Mouse (Mus musculus) kidney, adult 2 months (tissue): ENCODE data around the gene Tcf25. TPM values are rescaled to one million over a fixed set of nuclear protein-coding genes. Genes with fewer than 3 reads are reported as not detected.
"Not testable (repeated sequence)": the region's sequence is repeated elsewhere in the genome, so short reads cannot be mapped to it uniquely, and the experiment has no call there.

ENCODE experiments used
- DNase-seq: peaks from one replicate; pipeline ENCODE4 v3.0.0; 2021
- H3K27ac ChIP-seq: fragments of 200-500 bp; 2 replicates; pipeline ENCODE4 v1.5.1; 2012; ENCODE audit warnings: low read depth, low read length, control low read depth, inconsistent platforms; ENCODE audit not compliant: insufficient read depth
- H3K27me3 ChIP-seq: fragments of 200-500 bp; replicated peaks from 2 replicates; pipeline ENCODE4 v1.6.1; 2012; ENCODE audit warnings: mild to moderate bottlenecking, moderate library complexity, low read length, inconsistent platforms; ENCODE audit not compliant: control insufficient read depth, insufficient read depth
- H3K36me3 ChIP-seq: fragments of 200-500 bp; 2 replicates; pipeline ENCODE4 v1.6.1; 2012; ENCODE audit warnings: mild to moderate bottlenecking, moderate library complexity, low read length, inconsistent platforms; ENCODE audit not compliant: control insufficient read depth, insufficient read depth
- H3K4me1 ChIP-seq: fragments of 200-500 bp; 2 replicates; pipeline ENCODE4 v1.6.1; 2011; ENCODE audit warnings: low read length; ENCODE audit not compliant: control insufficient read depth, insufficient read depth
- H3K4me3 ChIP-seq: fragments of 200-500 bp; 2 replicates; pipeline ENCODE4 v1.5.1; 2011; ENCODE audit warnings: mild to moderate bottlenecking, low read depth, low read length, control low read depth; ENCODE audit not compliant: insufficient read depth
- CTCF ChIP-seq: fragments of 200-500 bp; conservative IDR thresholded peaks from 2 replicates; pipeline ENCODE4 v1.5.1; 2011; ENCODE audit warnings: low read depth, mild to moderate bottlenecking, control low read depth, low read length, moderate library complexity, mixed read lengths; ENCODE audit not compliant: insufficient read depth, insufficient read length
- POLR2A ChIP-seq: fragments of 200-500 bp; IDR thresholded peaks from one replicate; pipeline ENCODE4 v1.6.1; 2011; ENCODE audit warnings: low read depth, low read length, control low read depth
- WGBS: fragments of 180-500 bp; shearing (Covaris S2); methylation state at CpG from one replicate; pipeline ENCODE4 v1.1.7; 2018; 5-methylcytosine and 5-hydroxymethylcytosine counted together
- polyA plus RNA-seq: library from polyadenylated mRNA; depleted of rRNA; stranded (reverse); fragments of >200 nt; gene quantifications from 2 replicates; pipeline ENCODE4 v1.2.3, GENCODE M21; 2012

Gene Tcf25
- polyA plus RNA-seq, 1 experiment: 164 TPM

DNA sequence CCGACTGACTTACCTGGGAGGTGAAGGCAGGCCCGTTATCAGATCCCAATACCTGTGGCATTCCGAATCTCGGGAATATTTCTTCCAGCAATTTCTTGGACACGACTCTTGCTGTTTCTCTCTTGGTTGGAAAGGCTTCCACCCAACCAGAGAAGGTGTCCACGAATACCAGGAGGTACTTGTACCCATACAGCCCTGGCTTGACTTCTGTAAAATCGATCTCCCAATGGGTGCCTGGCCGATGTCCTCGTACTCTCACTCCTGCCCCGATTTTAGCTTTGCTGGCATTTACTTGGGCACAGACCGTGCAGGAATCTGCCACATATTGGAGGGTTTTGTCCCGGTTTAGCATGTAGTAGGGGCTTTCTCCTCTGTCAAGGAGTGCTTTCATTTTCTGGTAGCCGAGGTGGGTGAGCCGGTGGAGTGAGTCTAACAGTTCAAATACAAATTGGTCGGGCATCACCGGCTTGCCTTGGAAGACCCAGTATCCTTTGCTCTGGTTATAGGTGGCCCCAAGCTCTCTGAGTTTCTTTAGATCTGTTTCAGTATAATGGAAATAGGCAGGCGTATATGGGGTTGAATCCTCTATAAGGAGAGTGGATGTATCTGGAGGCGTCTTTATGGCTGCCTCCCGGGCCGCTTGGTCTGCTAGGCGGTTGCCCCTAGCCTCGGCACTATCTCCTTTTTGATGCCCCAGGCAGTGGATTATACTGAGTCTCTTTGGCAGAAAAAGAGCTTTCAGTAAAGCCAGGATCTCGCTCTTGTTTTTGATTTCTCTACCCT is 55.6 kb downstream of the Tcf25 start:
- WGBS: 98% methylated on average over 23 of the region's 23 CpGs
- no peaks in the 10 kb centered on the region for H3K4me1 ChIP-seq
- H3K27ac ChIP-seq: no peak overlapping the region
- no peaks in the 10 kb centered on the region for H3K36me3 ChIP-seq
- no peak for TF ChIP-seq POLR2A
- TF ChIP-seq CTCF: no peak
- no peaks in the 10 kb centered on the region; the same call in 1 of the 2 replicates for H3K27me3 ChIP-seq
- H3K4me3 ChIP-seq: no peak overlapping the region
- no peak for DNase-seq

DNA sequence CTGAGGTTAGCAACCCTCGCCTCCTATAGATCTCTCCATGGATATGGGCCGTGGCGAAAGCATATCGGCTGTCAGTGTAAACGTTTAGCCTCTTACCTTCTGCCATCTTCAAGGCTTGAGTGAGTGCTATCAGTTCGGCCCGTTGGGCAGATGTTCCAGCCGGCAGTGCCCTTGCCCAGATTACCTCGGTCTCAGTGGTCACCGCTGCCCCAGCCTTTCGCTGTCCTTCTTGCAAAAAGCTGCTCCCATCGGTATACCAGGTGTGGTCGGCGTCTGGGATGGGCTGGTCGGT is 56.1 kb downstream of the Tcf25 start:
- H3K36me3 ChIP-seq, H3K4me1 ChIP-seq, H3K27me3 ChIP-seq, H3K27ac ChIP-seq, DNase-seq, H3K4me3 ChIP-seq: not testable (repeated sequence)
- WGBS: 95% methylated on average over 15 of the region's 15 CpGs

DNA sequence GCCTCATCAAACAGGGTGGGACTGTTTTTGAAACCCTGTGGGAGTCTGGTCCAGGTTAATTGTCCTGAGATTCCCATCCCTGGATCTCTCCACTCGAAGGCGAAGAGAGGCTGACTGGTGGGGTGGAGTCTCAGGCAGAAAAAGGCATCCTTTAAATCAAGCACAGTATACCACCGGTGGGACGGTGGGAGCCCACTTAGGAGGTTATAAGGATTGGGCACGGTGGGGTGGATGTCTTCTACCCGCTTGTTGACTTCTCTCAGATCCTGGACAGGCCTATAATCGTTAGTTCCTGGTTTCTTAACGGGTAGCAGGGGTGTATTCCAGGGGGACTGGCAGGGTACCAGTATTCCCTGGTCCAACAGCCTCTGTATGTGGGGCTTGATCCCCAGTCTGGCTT is 57.4 kb downstream of the Tcf25 start:
- DNase-seq, H3K27me3 ChIP-seq, H3K4me3 ChIP-seq, H3K4me1 ChIP-seq, H3K27ac ChIP-seq, H3K36me3 ChIP-seq: not testable (repeated sequence)
- 94% methylated on average over 8 of the region's 8 CpGs for WGBS

DNA sequence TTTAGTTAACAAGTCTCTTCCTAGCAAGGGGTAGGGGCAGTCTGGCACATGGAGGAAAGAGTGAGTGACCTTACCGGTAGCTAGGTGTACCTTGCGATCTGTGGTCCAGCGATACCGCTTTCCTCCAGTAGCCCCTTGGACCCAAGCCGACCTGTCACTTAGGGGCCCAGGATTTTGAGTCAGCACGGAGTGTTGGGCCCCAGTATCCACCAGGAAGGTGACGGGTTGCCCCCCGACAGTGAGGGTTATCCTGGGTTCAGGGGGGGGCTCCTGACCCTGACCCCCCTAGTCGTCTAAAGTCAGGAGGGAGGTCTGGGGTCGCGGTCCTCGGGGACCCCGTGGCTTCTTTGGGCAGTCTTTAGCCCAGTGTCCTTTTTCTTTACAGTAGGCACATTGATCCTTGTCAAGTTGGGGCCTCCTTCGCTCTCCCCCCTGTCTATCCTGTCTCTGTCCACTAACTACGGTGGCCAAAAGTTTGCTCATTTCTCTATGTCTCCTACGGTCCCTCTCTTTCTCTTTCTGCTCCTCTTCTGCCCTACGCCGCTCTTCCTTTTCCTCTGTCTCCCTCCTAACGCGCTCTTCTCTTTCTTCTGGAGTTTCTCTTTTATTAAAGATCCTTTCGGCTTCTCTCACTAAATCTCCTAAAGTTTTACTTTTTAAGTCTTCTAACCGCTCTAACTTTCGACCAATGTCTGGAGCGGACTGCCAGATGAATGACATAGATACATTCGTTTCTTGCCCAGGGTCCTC is 58.2 kb downstream of the Tcf25 start:
- H3K27ac ChIP-seq: no peak overlapping the region
- H3K27me3 ChIP-seq: no peaks in the 10 kb centered on the region; the same call in 1 of the 2 replicates

DNA sequence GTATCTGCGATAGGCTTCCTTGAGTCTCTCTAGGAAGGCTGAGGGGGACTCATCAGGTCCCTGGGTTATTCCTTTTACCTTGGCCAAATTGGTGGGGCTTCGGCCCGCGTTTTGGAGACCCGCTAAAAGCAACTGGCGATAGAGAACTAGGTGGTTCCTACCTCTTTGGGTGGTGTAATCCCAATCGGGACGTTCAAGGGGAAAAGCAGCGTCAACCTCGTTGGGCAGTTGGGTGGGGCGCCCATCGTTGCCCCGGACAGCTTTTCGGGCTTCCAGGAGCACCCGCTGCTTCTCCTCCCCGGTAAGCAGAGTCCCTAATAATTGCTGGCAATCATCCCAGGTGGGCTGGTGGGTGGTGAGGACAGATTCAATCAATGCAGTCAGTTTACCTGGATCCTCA is 58.8 kb downstream of the Tcf25 start:
- Histone ChIP-seq H3K4me3 (no peak overlapping the region), H3K27ac (no peak overlapping the region), H3K4me1 (no peaks in the 10 kb centered on the region), H3K36me3 (no peaks in the 10 kb centered on the region), H3K27me3 (no peaks in the 10 kb centered on the region; the same call in 1 of the 2 replicates)
- DNase-seq: no peak
- no peak for TF ChIP-seq POLR2A
- no peak for TF ChIP-seq CTCF
- 98% methylated on average over 16 of the region's 16 CpGs for WGBS

More for the DNA sequence above, 58.2 kb downstream of the Tcf25 start:
- no peaks in the 10 kb centered on the region for H3K4me1 ChIP-seq
- DNase-seq: no peak
- 96% methylated on average over 25 of the region's 25 CpGs for WGBS
- no peak overlapping the region for H3K4me3 ChIP-seq
- no peak for TF ChIP-seq POLR2A
- H3K36me3 ChIP-seq: no peaks in the 10 kb centered on the region

DNA sequence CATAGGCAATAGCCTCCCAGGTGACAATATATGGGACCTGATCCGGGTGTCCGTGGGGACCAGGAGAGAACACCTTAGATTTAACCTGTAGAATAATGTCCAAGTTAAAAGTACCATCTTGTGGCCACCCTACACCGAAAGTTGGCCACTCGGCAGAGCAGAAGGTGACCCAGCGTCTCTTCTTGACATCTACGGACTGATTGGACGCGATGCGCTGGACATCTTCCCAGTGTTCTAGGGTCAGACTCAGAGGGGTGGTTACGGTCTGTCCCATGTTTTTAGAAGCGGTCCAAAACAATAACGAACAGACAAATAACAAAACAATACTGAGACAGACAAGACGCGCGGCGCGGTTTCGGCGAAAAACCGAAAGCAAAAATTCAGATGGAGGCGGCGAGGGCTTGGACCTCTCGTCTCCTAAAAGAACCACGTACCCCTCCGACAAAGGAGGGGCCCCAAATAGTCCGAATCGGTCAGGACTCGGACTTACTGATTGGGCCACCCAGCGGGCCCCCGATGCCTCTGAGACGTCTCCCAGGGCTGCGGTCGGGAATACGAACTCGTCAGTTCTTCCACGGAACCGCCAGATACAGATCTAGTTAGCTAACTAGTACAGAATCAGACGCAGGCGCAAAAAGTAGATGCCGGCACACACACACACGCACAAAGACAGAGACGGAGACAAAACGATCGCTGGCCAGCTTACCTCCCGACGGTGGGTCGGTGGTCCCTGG is 59.9 kb downstream of the Tcf25 start:
- DNase-seq, H3K27me3 ChIP-seq, H3K4me1 ChIP-seq, H3K4me3 ChIP-seq, H3K27ac ChIP-seq, H3K36me3 ChIP-seq: not testable (repeated sequence)
- WGBS: 98% methylated on average over 47 of the region's 47 CpGs

DNA sequence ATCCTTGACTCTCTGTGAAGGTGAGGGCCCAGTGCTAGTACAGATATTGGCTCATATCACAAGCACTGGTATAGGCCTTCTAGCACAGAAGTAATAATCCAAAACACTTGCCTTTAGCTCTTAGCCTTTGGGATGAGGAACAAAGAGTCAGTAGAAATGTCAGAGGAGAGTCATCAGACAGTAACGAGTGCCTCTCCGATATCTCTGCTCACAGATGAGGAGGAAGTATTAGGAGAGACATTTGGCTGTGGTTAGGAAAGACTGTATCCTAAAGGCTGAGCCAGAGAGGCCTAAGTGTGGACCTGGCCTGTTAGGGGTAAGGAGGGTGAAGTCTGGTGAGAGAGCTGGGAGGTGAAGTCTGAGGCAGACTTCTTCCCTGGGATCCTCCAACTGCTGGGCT is 68.2 kb downstream of the Tcf25 start:
- Histone ChIP-seq H3K4me1 (peaks cover 17% of the 10 kb centered on the region; the same call in 1 of the 2 replicates), H3K36me3 (no peaks in the 10 kb centered on the region), H3K27me3 (no peaks in the 10 kb centered on the region), H3K4me3 (no peak overlapping the region), H3K27ac (no peak overlapping the region)
- TF ChIP-seq POLR2A (no peak), CTCF (no peak)
- no peak for DNase-seq
- 83% methylated on average over 2 of the region's 2 CpGs for WGBS
